Mouse (Mus musculus) embryonic fibroblast, embryonic 13.5 days (primary cell): ENCODE measurements around the gene Cops7b.

ENCODE experiments used
- CTCF ChIP-seq: IDR thresholded peaks from 2 replicates; pipeline ENCODE4 v1.5.1; 2011; ENCODE audit warnings: mild to moderate bottlenecking, control low read depth, low read length, moderate library complexity, borderline replicate concordance; ENCODE audit not compliant: insufficient read depth
- POLR2A ChIP-seq: IDR thresholded peaks from 2 replicates; pipeline ENCODE4 v1.6.1; 2011; ENCODE audit warnings: low read depth, mild to moderate bottlenecking, control low read depth, low read length, moderate library complexity

- no peak for TF ChIP-seq CTCF
- TF ChIP-seq POLR2A = no peak
Observed at GRCm38 (mm10) chr1:86652675-86653074, 70.0 kb downstream of the Cops7b start.
